Mouse (Mus musculus) neural tube, embryonic 15.5 days (tissue): ENCODE data around the gene Fndc9. TPM values are rescaled to one million over a fixed set of nuclear protein-coding genes. Genes with fewer than 3 reads are reported as not detected.

Experiments used
- ATAC-seq: fragments of 200-750 bp; cut with Nextera tagmentation; 2 replicates; pipeline ENCODE4 v1.8.0; 2017; ENCODE audit warnings: mild to moderate bottlenecking, moderate TSS enrichment, moderate library complexity; ENCODE audit not compliant: low FRiP score
- H3K27ac ChIP-seq: fragments of 300-500 bp; sonication (generic); replicated peaks from 2 replicates; pipeline ENCODE4 v1.5.1; 2015; ENCODE audit warnings: mild to moderate bottlenecking, inconsistent platforms
- H3K27me3 ChIP-seq: fragments of 300-500 bp; sonication (generic); replicated peaks from 2 replicates; pipeline ENCODE4 v1.6.1; 2015; ENCODE audit warnings: inconsistent platforms
- H3K36me3 ChIP-seq: fragments of 300-500 bp; sonication (generic); 2 replicates; pipeline ENCODE4 v1.6.1; 2015; ENCODE audit warnings: inconsistent platforms
- H3K4me1 ChIP-seq: fragments of 300-500 bp; sonication (generic); 2 replicates; pipeline ENCODE4 v1.6.1; 2015; ENCODE audit warnings: inconsistent platforms
- H3K4me2 ChIP-seq: fragments of 300-500 bp; sonication (generic); 2 replicates; pipeline ENCODE4 v1.6.1; 2015; ENCODE audit warnings: inconsistent platforms, mild to moderate bottlenecking, moderate library complexity
- H3K4me3 ChIP-seq: fragments of 300-500 bp; sonication (generic); replicated peaks from 2 replicates; pipeline ENCODE4 v1.5.1; 2015; ENCODE audit warnings: mild to moderate bottlenecking, inconsistent platforms
- H3K9ac ChIP-seq: fragments of 300-500 bp; sonication (generic); replicated peaks from 2 replicates; pipeline ENCODE4 v1.6.1; 2015; ENCODE audit warnings: mild to moderate bottlenecking, inconsistent platforms
- H3K9me3 ChIP-seq: fragments of 300-500 bp; sonication (generic); replicated peaks from 2 replicates; pipeline ENCODE4 v1.6.1; 2016; ENCODE audit warnings: inconsistent platforms
- WGBS: fragments of 180-500 bp; shearing (Covaris S2); methylation state at CpG from one replicate; pipeline ENCODE4 v1.1.7; 2015; ENCODE audit warnings: mixed read lengths; 5-methylcytosine and 5-hydroxymethylcytosine counted together
- polyA plus RNA-seq: library from polyadenylated mRNA; unstranded; fragments of >200 nt; fragmentation: Nextera tagmentation; extraction: Ambion mirVana; gene quantifications from 2 replicates; pipeline ENCODE4 v1.2.1, GENCODE M21; 2015

The Fndc9 gene
- 1.5 and 2.3 TPM in 2 replicates for polyA plus RNA-seq

DNA sequence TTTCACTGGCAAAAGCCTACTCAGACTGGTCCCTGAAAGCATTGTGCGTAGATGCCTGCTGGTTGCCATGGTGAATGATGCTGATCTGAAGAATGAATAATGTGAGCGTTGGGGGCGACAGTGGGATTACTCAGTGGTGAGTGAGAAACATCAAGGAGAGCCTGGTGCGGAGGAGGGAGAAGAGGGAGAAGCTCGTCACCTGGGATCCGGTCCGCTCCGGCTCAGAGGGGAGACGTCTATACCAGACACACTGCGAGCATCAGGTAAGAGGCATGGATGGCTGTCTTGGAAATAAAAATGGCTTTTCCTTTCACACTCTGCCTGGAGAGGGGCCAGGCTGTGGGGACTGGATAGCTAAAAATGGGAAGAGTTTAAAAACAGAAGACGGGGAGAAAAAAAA, at the start of gene Fndc9:
TSS of gene Fndc9 (plus strand) at position 198 of the 400 bp plus-strand sequence.
- Histone ChIP-seq H3K9me3 (no peaks in the 10 kb centered on the region), H3K9ac (no peak within 1 kb of the TSS), H3K36me3 (peaks cover 57% of the 10 kb centered on the region), H3K27me3 (no peaks in the 10 kb centered on the region), H3K4me1 (peaks cover 20% of the 10 kb centered on the region), H3K4me2 (0 out of 2 replicates have a peak within 1 kb of the TSS, but pooled peaks have one; percentile 6), H3K27ac (peak within 1 kb of the TSS; percentile 7), H3K4me3 (no peak within 1 kb of the TSS)
- ATAC-seq, result peak; percentile 49; the same call in 1 of the 2 replicates
- 38% methylated on average over 11 of the region's 11 CpGs for WGBS

DNA sequence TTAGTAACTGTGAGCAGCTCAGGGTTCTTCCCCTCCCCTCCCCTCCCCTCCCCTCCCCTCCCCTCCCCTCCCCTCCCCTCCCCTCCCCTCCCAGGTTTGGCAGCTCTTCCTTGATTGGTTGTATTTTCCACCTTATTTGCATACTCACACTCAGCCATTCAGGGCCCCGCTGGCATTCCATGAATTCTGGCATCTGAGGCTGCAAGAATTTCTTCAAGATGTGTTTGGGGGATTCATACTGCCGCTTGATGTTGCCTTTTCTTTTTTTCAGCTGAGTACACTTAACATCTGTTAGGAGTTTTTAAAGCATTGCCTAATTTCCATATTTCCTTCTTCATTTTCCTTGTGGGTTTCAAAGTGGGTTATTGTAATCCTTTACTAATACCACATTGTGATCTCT, 47.0 kb upstream of the Fndc9 start:
- Histone ChIP-seq H3K36me3 (peaks cover 11% of the 10 kb centered on the region; the same call in 1 of the 2 replicates), H3K4me2 (no peak overlapping the region), H3K9ac (no peak overlapping the region), H3K4me1 (no peaks in the 10 kb centered on the region), H3K27me3 (no peaks in the 10 kb centered on the region), H3K27ac (no peak overlapping the region), H3K4me3 (no peak overlapping the region), H3K9me3 (no peaks in the 10 kb centered on the region)
- no peak for ATAC-seq
- 67% methylated on average over 2 of the region's 2 CpGs for WGBS

GRCm38 (mm10) chr11:46194175-46194574, 41.2 kb upstream of the Fndc9 start:
- H3K4me2 ChIP-seq, result no peak overlapping the region
- no peak overlapping the region for H3K4me3 ChIP-seq
- H3K36me3 ChIP-seq, result peaks cover 64% of the 10 kb centered on the region
- ATAC-seq, result no peak
- H3K27me3 ChIP-seq, result no peaks in the 10 kb centered on the region
- WGBS, result 76% methylated on average over 4 of the region's 4 CpGs
- no peak overlapping the region for H3K27ac ChIP-seq
- H3K4me1 ChIP-seq, result no peaks in the 10 kb centered on the region
- no peak overlapping the region for H3K9ac ChIP-seq
- no peaks in the 10 kb centered on the region for H3K9me3 ChIP-seq

- H3K4me2 ChIP-seq, result no peak overlapping the region
- 92% methylated on average over 11 of the region's 11 CpGs for WGBS
- no peak for ATAC-seq
- H3K27me3 ChIP-seq, result no peaks in the 10 kb centered on the region
- no peak overlapping the region for H3K4me3 ChIP-seq
- H3K27ac ChIP-seq, result no peak overlapping the region
- no peak overlapping the region for H3K9ac ChIP-seq
- H3K36me3 ChIP-seq, result peaks cover 85% of the 10 kb centered on the region
- H3K4me1 ChIP-seq, result no peaks in the 10 kb centered on the region
- no peaks in the 10 kb centered on the region for H3K9me3 ChIP-seq
Observed at GRCm38 (mm10) chr11:46200664-46201063, 34.7 kb upstream of the Fndc9 start.

DNA sequence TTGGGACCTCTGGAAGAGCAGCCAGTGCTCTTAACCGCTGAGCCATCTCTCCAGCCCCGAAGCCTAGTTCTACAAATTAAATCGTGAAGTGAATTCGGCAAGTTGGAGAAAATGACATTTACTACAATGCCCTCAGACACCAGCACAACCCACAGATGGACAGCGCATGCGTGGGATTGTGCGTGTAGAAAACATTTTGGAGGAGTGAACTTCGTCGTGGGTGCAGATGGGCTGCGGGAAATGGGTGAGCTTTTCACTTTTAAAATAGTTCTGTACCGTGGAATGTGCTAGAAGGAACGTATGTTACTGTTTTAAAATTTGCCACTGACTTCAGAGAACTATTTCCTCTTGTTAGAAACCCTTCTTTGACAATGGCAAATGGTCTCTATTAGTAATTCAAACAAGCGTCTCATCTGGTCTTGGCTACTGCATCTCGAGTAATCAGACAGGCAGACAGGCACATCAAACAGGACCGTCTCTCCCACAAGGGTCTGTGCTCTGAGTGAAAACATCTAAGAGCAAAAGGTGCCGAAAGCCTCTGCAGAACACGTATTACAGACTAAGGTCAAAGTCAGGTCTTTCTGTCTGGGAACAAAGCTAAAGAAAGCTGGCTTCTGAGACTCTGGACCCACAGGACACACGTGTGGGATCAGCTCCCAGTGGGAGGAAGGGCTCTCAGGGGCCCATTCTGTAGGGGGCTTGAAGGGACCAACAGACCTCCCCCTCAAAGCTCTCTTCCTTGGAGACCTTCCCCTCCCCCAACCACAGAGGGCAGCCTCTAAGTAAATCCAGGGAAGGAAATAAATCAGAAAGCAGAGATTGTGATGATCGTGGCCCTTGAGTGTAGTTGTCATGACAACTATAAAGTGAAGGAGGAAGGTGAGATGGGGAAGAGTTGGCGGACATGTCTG, 33.4 kb upstream of the Fndc9 start:
- 75% methylated on average over 20 of the region's 20 CpGs for WGBS
- Histone ChIP-seq H3K27ac (no peak overlapping the region), H3K9ac (no peak overlapping the region), H3K27me3 (no peaks in the 10 kb centered on the region), H3K4me3 (no peak overlapping the region), H3K4me1 (no peaks in the 10 kb centered on the region), H3K9me3 (no peaks in the 10 kb centered on the region), H3K4me2 (no peak overlapping the region), H3K36me3 (peaks cover 86% of the 10 kb centered on the region)
- no peak for ATAC-seq

GRCm38 (mm10) chr11:46202547-46202887, 32.8 kb upstream of the Fndc9 start:
- H3K9me3 ChIP-seq, result no peaks in the 10 kb centered on the region
- no peak overlapping the region for H3K4me2 ChIP-seq
- no peak for ATAC-seq
- H3K27ac ChIP-seq, result no peak overlapping the region
- 70% methylated on average over 10 of the region's 10 CpGs for WGBS
- no peaks in the 10 kb centered on the region for H3K4me1 ChIP-seq
- peaks cover 86% of the 10 kb centered on the region for H3K36me3 ChIP-seq
- H3K4me3 ChIP-seq, result no peak overlapping the region
- H3K27me3 ChIP-seq, result no peaks in the 10 kb centered on the region
- no peak overlapping the region for H3K9ac ChIP-seq

GRCm38 (mm10) chr11:46204841-46205240, 30.5 kb upstream of the Fndc9 start:
- ATAC-seq, result no peak
- Histone ChIP-seq H3K4me3 (no peak overlapping the region), H3K36me3 (peaks cover 81% of the 10 kb centered on the region), H3K27me3 (no peaks in the 10 kb centered on the region), H3K27ac (no peak overlapping the region), H3K9ac (no peak overlapping the region), H3K4me1 (no peaks in the 10 kb centered on the region), H3K4me2 (no peak overlapping the region), H3K9me3 (no peaks in the 10 kb centered on the region)
- WGBS, result 87% methylated on average over 9 of the region's 9 CpGs

- H3K36me3 ChIP-seq, result peaks cover 75% of the 10 kb centered on the region
- H3K27ac ChIP-seq, result no peak overlapping the region
- no peaks in the 10 kb centered on the region for H3K4me1 ChIP-seq
- H3K4me3 ChIP-seq, result no peak overlapping the region
- H3K9ac ChIP-seq, result no peak overlapping the region
- ATAC-seq, result no peak
- no peak overlapping the region for H3K4me2 ChIP-seq
- H3K9me3 ChIP-seq, result no peaks in the 10 kb centered on the region
- H3K27me3 ChIP-seq, result no peaks in the 10 kb centered on the region
- 66% methylated on average over 17 of the region's 17 CpGs for WGBS
Observed at GRCm38 (mm10) chr11:46205639-46206409, 29.5 kb upstream of the Fndc9 start.

DNA sequence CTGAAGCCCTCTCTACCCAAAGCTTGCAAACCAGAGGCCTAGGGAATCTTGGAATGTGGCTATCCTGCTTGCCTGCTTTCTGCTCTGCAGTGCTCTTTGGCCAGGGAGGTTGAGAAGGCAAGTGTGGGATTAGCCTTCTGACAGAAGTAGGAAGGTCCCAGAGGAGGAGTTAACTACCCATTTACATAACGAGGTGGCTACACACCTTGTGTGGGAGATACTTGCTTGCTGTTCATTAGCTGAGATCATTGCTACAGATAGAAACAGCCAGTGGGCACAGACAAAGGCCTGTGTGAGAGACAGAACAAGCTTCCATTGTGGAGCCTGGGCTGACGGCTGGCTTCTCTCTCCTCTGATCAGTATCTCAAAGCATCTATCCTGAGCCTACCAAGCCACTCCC, 25.4 kb upstream of the Fndc9 start:
- no peak overlapping the region for H3K27ac ChIP-seq
- no peak overlapping the region for H3K4me3 ChIP-seq
- WGBS, result 43% methylated on average over 2 of the region's 2 CpGs
- peaks cover 8% of the 10 kb centered on the region for H3K4me1 ChIP-seq
- no peaks in the 10 kb centered on the region for H3K27me3 ChIP-seq
- peaks cover 48% of the 10 kb centered on the region for H3K36me3 ChIP-seq
- no peaks in the 10 kb centered on the region for H3K9me3 ChIP-seq
- H3K9ac ChIP-seq, result no peak overlapping the region
- no peak for ATAC-seq
- H3K4me2 ChIP-seq, result no peak overlapping the region

DNA sequence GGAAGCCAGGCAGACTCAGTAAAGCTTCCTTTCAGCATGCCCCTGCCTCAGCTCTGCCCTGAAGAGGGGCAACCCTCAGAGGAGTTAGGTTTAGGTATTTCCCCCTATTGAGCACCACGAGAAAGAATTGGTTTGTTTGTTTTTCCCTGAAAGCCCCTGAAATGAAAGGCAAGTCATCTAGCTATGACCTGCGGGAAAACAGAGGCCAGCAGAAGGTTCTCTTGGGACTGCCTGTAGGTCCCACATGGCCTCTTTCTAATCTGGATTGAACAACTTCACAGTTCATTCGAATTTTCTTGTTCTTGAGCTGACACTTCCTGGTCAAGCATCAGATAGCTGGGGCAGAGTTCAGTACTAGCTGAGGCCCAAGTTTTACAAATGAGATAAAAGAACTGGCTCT, 23.5 kb upstream of the Fndc9 start:
- ATAC-seq, result no peak
- no peak overlapping the region for H3K9ac ChIP-seq
- H3K4me1 ChIP-seq, result peaks cover 16% of the 10 kb centered on the region
- H3K27me3 ChIP-seq, result no peaks in the 10 kb centered on the region
- 27% methylated on average over 3 of the region's 3 CpGs for WGBS
- no peak overlapping the region for H3K4me3 ChIP-seq
- no peaks in the 10 kb centered on the region for H3K9me3 ChIP-seq
- no peak overlapping the region for H3K27ac ChIP-seq
- H3K36me3 ChIP-seq, result peaks cover 30% of the 10 kb centered on the region
- no peak overlapping the region for H3K4me2 ChIP-seq

DNA sequence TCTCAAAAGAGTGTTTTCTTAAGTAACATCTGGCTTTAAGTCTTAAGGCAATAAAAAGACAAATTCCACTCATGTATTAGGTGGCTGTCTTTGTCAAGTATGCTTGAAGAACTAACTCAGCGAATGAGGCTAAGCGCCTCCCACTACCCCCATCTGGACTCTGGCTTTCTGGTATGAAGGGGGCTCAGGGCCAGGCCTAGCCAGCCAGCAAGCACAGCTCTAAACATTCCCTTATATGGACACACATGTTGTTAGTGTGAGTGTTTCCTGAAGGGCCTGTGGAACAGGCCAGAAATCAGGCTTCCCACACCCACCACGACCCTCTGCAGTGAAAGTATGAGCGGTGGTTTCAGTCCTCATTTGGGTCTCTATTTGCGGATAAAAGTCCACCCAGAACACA, 21.5 kb upstream of the Fndc9 start:
- no peak overlapping the region for H3K9ac ChIP-seq

More for the DNA sequence above, 21.5 kb upstream of the Fndc9 start:
- H3K27ac ChIP-seq, result peak overlapping the region; percentile 60
- H3K27me3 ChIP-seq, result no peaks in the 10 kb centered on the region
- H3K4me2 ChIP-seq, result no peak overlapping the region
- peaks cover 13% of the 10 kb centered on the region; the same call in 1 of the 2 replicates for H3K36me3 ChIP-seq
- 82% methylated on average over 5 of the region's 5 CpGs for WGBS
- no peak overlapping the region for H3K4me3 ChIP-seq
- no peaks in the 10 kb centered on the region for H3K9me3 ChIP-seq
- no peak for ATAC-seq
- peaks cover 34% of the 10 kb centered on the region for H3K4me1 ChIP-seq
